Mouse (Mus musculus): ENCODE measurements at regions not wholly inside any gene's neighbourhood (a gene's known extent, or its start where the extent isn't known, plus 50 kb on each side); places are given as distances from the start of the nearest gene placed in this dataset.

GRCm38 (mm10) chr13:44210123-44210522 lies 425.5 kb downstream of the Cd83 start:
- TF ChIP-seq POLR2A (IDR thresholded peaks at IDR 0.05; ENCODE audit: borderline replicate concordance, control insufficient read depth, low read depth, low read length) (no peak), CTCF (IDR thresholded peaks at IDR 0.05; ENCODE audit: control insufficient read depth, insufficient read depth, low read length) (no peak)

Measured in bone marrow, adult 2 months (tissue).